Mouse (Mus musculus) spleen, postnatal 10 days (tissue): ENCODE results near the gene Enc1.

Source experiments
- DNase-seq, 2 experiments: peaks; one replicate each; pipeline ENCODE4 v3.0.0; 2021 to 2022; ENCODE audit warnings: low spot score in 2 of 2

Enc1 gene

GRCm38 (mm10) chr13:97290747-97291146 lies 49.8 kb downstream of the Enc1 start:
- no peak for DNase-seq

- DNase-seq = no peak
Observed at GRCm38 (mm10) chr13:97291354-97291753, 50.4 kb downstream of the Enc1 start.

- DNase-seq = no peak
Observed at GRCm38 (mm10) chr13:97292026-97292425, 51.1 kb downstream of the Enc1 start.

GRCm38 (mm10) chr13:97292451-97293245 lies 51.7 kb downstream of the Enc1 start:
- DNase-seq = no peak

GRCm38 (mm10) chr13:97295101-97295852 lies 54.4 kb downstream of the Enc1 start:
- no peak for DNase-seq

- DNase-seq = no peak
Observed at GRCm38 (mm10) chr13:97295853-97296219, 54.9 kb downstream of the Enc1 start.

- DNase-seq = no peak
Observed at GRCm38 (mm10) chr13:97296281-97296680, 55.4 kb downstream of the Enc1 start.

GRCm38 (mm10) chr13:97296757-97297156 lies 55.9 kb downstream of the Enc1 start:
- no peak for DNase-seq

- DNase-seq = no peak
Observed at GRCm38 (mm10) chr13:97297418-97298050, 56.6 kb downstream of the Enc1 start.

GRCm38 (mm10) chr13:97298896-97299295 lies 58.0 kb downstream of the Enc1 start:
- no peak for DNase-seq

- no peak for DNase-seq
Observed at GRCm38 (mm10) chr13:97299877-97300873, 59.3 kb downstream of the Enc1 start.
